Mouse (Mus musculus) T-cell, adult 2 months (primary cell): ENCODE measurements around the gene Gm11077.

Experiments used
- DNase-seq: peaks from one replicate; pipeline ENCODE4 v3.0.0; 2022; ENCODE audit warnings: low spot score

The Gm11077 gene

GRCm38 (mm10) chr6:140729272-140729671 lies at the start of gene Gm11077:
Gene Gm11077 (plus strand): TSS chr6:140729284.
- peak; percentile 43 for DNase-seq

GRCm38 (mm10) chr6:140680713-140681112 lies 48.4 kb upstream of the Gm11077 start:
- DNase-seq, result no peak

DNA sequence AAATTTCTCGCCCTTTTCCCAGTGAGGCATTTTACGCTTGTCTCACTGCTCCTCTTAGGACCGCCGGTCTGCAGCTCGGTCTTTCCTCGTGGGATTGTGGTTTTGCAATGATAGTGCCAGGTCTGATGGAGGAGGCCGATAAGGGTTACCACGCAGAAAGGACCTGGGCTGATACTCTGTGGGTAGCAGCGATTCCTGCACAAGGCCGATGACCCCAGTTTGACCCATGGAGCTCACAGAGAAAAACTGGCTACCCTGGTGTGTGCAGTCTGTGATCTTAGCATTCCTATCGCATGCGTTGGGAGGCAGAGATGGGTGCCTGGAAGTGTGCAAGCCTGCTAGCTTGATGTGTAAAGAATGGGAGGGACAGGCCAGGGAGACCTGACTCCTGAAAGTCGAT lies 46.3 kb upstream of the Gm11077 start:
- no peak for DNase-seq

DNA sequence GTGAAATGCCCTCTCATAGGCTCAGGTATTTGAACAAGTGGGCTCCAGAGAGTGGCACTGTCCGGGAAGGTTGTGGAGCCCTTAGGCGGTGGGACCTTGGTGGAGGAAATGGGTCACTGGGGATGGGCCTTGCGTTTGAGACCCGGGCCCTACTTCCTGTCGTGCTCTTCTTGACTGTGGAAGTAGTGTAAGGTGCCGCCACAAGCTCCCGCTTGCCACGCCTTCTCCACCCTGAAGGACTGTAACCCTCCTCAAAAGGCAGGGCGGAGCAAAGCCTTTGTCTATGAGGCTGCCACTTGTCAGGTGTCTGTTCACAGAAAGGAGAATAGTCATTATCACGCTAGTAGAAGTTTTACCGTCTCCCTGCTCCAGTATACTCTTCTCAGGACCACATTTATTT lies 44.7 kb upstream of the Gm11077 start:
- DNase-seq, result peak; percentile 68

- DNase-seq, result no peak
Observed at GRCm38 (mm10) chr6:140689617-140690404, 39.3 kb upstream of the Gm11077 start.

GRCm38 (mm10) chr6:140692160-140692559 lies 36.9 kb upstream of the Gm11077 start:
- no peak for DNase-seq

DNA sequence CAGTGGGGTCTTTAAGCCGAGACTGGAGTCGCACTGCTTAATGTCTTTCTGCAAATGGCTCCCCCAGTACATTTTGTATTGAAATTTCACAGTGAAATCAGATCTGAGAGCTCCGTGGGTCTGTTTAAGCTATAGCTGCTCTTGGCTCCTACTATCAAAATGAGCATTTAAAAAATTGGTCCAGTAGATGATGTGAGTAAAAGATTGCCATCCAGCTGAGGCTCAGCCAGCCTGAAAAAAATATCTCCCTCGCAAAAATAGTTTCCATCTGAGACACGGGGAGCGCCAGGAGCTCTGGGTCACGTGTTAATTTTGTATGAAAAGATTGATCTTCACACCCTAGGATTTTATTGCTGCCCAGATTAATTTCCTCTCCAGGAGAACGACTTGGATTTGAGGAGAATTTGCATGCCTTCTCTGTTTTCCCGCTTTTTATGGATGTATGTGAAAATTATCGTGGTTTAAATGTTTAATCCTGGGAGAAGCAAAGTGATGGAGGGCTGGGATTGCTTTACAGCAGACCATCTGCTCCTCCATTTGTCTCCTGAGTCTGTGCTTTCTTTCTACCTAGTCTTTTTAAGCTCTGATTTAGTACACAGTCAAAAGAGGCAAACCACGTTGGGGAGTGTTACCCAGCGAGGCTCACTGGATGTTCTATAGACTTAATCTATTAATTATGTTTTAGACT lies 32.7 kb upstream of the Gm11077 start:
- DNase-seq, result no peak

DNA sequence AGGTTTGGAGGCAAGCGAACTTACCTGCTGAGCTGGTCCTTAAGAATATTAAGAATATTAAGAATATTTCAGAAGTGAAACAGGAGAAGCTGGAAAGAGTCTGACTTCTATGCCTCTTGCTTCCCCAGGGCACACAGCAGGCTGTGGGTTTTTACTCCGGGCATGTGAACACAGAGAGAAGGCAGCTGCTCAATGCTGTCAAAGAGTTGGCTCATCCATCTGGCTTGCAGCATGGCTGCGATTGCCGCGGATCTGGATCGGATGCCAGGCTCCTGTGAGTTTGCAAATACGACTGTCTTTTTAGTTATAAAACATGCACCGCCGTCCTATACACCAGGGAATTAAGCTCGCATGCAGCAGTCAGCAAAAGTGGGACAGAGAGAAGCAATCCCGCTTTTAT lies 31.1 kb upstream of the Gm11077 start:
- no peak for DNase-seq

DNA sequence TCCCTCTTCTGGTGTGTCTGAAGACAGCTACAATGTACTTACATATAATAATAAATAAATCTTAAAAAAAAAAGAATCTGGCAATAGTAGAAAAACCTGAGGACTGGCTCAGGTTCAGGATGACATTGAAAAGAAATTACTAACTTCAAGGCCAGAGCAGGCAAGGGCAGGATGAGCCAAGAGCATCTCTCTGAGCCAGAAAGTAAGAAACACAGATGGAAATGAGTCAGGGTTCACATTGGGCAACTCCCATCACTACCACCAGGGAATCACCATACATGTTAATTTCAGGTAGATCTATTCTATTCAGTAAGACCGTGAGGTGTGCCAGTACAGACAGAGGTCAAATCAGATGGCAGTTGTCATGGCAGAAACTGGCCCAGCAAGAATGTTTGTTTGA lies 30.5 kb upstream of the Gm11077 start:
- DNase-seq, result no peak

DNA sequence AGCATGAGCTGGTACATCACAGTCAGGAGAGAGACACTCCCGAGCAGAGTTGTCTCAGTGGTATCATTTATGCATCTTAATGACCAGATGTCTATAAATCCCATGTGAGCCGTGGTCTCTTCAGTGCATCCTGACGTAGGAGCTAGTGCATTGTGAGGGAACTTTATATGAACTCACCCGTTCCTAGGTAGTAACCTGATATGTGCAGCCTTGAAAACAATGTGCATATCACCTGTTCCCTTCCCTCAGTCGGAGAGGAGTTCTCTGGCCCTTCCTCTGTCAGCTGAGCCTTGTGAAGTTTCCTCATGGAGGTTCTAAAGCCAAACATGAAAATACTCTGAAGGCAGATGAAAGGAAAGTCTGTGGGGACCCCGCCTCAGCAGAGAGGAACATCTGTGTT lies 27.8 kb upstream of the Gm11077 start:
- no peak for DNase-seq

DNA sequence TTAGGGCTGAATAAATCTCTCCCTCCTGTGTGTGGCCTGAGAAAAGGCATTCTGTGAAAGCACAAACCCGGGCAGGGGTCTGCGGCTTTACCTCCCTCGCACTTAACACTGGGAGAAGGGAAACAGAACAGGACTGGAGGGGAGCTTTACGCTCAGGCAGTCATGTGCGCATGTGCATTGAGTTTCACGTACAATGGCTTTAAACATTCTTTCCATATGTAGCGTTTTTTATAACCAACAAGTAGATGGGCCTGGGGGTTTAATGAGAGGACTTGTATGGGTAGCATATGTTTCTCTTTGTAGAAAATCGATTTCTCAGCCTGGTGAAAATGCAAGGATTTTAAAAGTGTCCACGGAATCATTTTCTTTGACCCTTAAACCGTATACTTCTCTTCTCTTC lies 24.0 kb upstream of the Gm11077 start:
- DNase-seq, result no peak

- no peak for DNase-seq
Observed at GRCm38 (mm10) chr6:140706056-140706455, 23.0 kb upstream of the Gm11077 start.

DNA sequence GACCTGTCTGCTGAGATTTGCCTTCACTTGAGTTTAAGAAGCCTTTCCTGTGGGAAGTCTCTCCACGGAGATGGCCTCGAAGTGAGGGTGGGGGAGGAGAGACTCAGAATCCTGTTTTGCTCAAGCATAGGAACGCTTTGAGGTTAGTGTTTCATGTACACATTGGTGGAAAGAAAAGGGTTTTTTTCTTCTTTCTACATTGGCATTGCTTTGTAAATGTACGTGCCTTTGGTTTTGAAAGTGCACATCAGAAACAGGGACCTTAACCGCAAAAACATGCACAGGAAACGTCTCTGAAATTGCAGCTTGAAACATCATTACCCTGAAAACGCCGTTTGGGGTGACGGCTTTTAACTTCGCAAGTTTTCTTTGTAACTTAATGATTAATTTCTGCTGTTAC lies 21.0 kb upstream of the Gm11077 start:
- DNase-seq, result peak; percentile 84

- DNase-seq, result peak; percentile 65
Observed at GRCm38 (mm10) chr6:140709415-140710107, 19.5 kb upstream of the Gm11077 start.

DNA sequence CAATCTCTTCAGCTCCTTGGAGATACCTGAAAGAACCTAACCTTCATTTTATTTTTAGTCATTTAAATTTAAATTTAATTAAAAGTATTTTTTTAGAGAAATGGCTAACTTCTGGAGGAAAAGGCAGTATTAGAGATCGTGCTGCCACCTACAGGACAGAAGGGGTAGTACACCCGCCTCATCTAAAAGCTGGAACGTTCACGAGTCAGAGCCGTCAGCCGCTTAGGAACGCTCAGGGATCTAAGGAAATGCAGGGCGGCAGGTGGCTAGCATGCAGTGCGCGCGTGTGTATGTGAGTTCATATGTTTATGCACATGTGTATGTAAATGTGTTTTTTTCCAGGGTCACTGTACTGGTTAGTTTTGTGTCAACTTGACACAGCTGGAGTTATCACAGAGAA lies 16.3 kb upstream of the Gm11077 start:
- peak; percentile 38 for DNase-seq

- DNase-seq, result peak; percentile 70
Observed at GRCm38 (mm10) chr6:140714905-140715365, 14.1 kb upstream of the Gm11077 start.

GRCm38 (mm10) chr6:140722058-140722457 lies 7.0 kb upstream of the Gm11077 start:
- DNase-seq, result peak; percentile 72

DNA sequence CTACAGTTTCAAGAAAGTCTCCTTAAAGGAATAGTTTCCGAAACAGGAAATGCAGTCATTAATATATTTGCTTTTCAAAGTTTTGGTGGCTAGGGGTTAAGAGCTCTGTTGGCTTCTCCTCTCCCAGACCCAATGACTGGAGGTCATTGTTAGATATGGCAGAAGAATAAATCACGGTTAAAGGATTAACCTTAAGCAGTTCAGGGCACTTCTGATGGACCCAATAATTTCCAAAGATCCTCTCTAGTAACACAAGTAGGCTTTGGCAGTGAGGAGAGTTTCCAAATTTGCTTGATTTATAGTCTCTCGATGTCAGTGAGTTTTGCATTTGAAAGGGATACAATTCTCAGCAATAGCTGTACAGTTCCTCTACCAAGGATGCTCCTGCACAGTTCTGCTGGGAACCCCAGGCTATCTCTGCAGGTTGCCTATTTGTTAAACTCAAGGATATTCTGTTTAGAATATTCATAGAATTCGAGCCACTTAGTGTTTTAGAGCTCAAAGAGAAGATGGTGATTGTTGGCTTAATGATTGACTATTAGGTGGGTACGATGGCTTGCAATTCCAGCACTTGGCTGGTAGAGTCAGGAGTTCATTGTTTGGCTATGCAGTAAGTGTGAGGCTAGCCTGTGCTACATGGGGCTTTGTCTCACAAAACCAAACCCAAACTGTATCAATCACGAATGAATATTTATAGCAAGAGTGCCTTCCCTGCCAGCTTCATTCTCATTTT lies 1.8 kb downstream of the Gm11077 start:
- no peak for DNase-seq

- DNase-seq, result no peak
Observed at GRCm38 (mm10) chr6:140731402-140731730, 2.3 kb downstream of the Gm11077 start.

- DNase-seq, result no peak
Observed at GRCm38 (mm10) chr6:140732971-140733640, 4.0 kb downstream of the Gm11077 start.

- DNase-seq, result peak; percentile 4
Observed at GRCm38 (mm10) chr6:140733641-140733986, 4.5 kb downstream of the Gm11077 start.

DNA sequence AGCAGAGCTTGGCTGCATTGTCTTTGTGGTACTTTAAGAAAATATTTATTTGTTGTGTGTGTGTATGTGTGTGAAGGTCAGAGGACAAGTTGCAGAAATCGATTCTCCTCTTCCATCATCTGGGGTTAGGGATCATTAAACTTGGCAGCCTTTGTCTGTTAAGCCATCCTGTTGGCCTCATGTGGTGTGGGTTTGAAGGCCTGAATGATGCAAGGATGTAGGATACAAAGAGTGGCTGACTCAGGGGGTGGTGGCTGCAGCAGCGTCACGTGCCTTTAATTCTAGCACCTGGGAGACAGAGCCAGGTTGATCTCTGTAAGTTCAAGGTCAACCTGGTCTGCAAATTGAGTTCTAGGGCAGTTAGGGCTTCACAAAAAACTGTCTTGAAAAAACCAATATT lies 16.5 kb downstream of the Gm11077 start:
- DNase-seq, result no peak
